Mouse (Mus musculus): ENCODE measurements around the gene Shpk.

Shpk gene

GRCm38 (mm10) chr11:73199879-73200278 is 619 bp downstream of the Shpk start:
- DNase-seq (ENCODE audit: inconsistent ontology term), result no peak

- DNase-seq (ENCODE audit: inconsistent ontology term), result no peak
These were observed 1.8 kb downstream of the Shpk start for GRCm38 (mm10) chr11:73201021-73201420.

GRCm38 (mm10) chr11:73201597-73201996 is 2.3 kb downstream of the Shpk start:
- DNase-seq (ENCODE audit: inconsistent ontology term), result no peak

GRCm38 (mm10) chr11:73203895-73204294 is 4.6 kb downstream of the Shpk start:
- no peak for DNase-seq (ENCODE audit: inconsistent ontology term)

GRCm38 (mm10) chr11:73205194-73205593 is 5.9 kb downstream of the Shpk start:
- DNase-seq (ENCODE audit: inconsistent ontology term), result no peak

- no peak for DNase-seq (ENCODE audit: inconsistent ontology term)
These were observed 8.4 kb downstream of the Shpk start for GRCm38 (mm10) chr11:73207621-73208020.

GRCm38 (mm10) chr11:73213956-73214355 is 14.7 kb downstream of the Shpk start:
- no peak for DNase-seq (ENCODE audit: inconsistent ontology term)

- no peak for DNase-seq (ENCODE audit: inconsistent ontology term)
These were observed 20.4 kb downstream of the Shpk start for GRCm38 (mm10) chr11:73219671-73220070.

GRCm38 (mm10) chr11:73220651-73221050 is 21.4 kb downstream of the Shpk start:
- DNase-seq (ENCODE audit: inconsistent ontology term), result peak; percentile 78

GRCm38 (mm10) chr11:73222846-73223245 is 23.6 kb downstream of the Shpk start:
- no peak for DNase-seq (ENCODE audit: inconsistent ontology term)

GRCm38 (mm10) chr11:73223966-73224365 is 24.7 kb downstream of the Shpk start:
- DNase-seq (ENCODE audit: inconsistent ontology term), result no peak

GRCm38 (mm10) chr11:73225856-73226255 is 26.6 kb downstream of the Shpk start:
- DNase-seq (ENCODE audit: inconsistent ontology term), result no peak

- DNase-seq (ENCODE audit: inconsistent ontology term), result no peak
These were observed 29.6 kb downstream of the Shpk start for GRCm38 (mm10) chr11:73228881-73229280.

GRCm38 (mm10) chr11:73230081-73230480 is 30.8 kb downstream of the Shpk start:
- DNase-seq (ENCODE audit: inconsistent ontology term), result no peak

- DNase-seq (ENCODE audit: inconsistent ontology term), result no peak
These were observed 33.3 kb downstream of the Shpk start for GRCm38 (mm10) chr11:73232513-73232912.

- DNase-seq (ENCODE audit: inconsistent ontology term), result no peak
These were observed 34.7 kb downstream of the Shpk start, which contains the start of gene Trpv1 for GRCm38 (mm10) chr11:73233992-73234391. Gene Trpv1 (plus strand): TSS chr11:73234292.

GRCm38 (mm10) chr11:73235990-73236701 is 36.9 kb downstream of the Shpk start:
- peak; percentile 65 for DNase-seq (ENCODE audit: inconsistent ontology term)

- no peak for DNase-seq (ENCODE audit: inconsistent ontology term)
These were observed 37.5 kb downstream of the Shpk start for GRCm38 (mm10) chr11:73236731-73237130.

- no peak for DNase-seq (ENCODE audit: inconsistent ontology term)
These were observed 42.9 kb downstream of the Shpk start for GRCm38 (mm10) chr11:73242199-73242598.

GRCm38 (mm10) chr11:73242777-73243176 is 43.5 kb downstream of the Shpk start:
- DNase-seq (ENCODE audit: inconsistent ontology term), result no peak

GRCm38 (mm10) chr11:73257362-73257945 is 58.2 kb downstream of the Shpk start:
- DNase-seq (ENCODE audit: inconsistent ontology term), result no peak

- no peak for DNase-seq (ENCODE audit: inconsistent ontology term)
These were observed 59.4 kb downstream of the Shpk start for GRCm38 (mm10) chr11:73258664-73259063.

- no peak for DNase-seq (ENCODE audit: inconsistent ontology term)
These were observed 61.2 kb downstream of the Shpk start for GRCm38 (mm10) chr11:73260457-73260856.

Measured in Muller cell, postnatal 12 days (primary cell).